Mouse (Mus musculus) kidney, adult 18-20 months (tissue): ENCODE measurements around the gene Angptl7.

Experiments used
- DNase-seq: peaks from one replicate; pipeline ENCODE4 v3.0.0; 2021

Gene Angptl7

DNA sequence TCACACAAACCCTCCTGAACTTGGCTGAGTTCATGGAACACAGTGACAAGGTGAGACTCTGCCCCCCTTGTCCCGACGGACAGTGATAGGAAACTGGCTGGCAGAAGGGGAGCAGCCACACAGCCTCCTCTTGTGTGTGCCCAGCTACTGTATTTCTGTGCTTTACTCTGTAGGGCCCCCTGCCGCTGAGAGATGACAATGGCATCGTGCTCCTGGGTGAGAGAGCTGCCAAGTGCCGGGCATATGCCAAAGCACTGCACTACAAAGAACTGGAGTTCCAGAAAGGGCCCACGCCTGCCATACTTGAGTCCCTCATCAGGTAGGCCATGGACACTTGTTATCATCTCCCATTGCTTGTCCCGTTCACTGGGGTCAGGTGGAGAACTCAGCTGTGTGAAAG, 8.8 kb downstream of the Angptl7 start:
- DNase-seq = no peak

GRCm38 (mm10) chr4:148490502-148490901, 9.8 kb downstream of the Angptl7 start:
- DNase-seq = peak; percentile 58

DNA sequence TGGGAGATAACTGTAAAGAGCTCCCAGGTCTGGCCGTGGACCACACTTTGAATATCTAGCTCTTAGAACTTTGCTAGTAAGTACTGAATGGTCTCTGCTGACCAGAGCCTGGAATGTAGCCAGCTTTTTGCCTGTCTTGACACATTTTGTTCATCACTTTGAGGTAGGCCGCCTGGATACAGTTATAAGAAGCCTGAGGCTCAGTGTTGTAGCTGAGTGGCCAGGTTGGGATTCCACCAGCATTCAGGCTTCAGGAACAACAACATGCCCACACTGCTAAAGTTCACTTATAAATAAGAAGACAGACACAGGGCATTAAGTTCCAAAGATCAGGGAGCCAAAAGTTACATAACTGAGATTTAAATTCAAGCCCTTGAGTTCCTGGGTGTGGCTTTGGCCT, 12.4 kb downstream of the Angptl7 start:
- DNase-seq = peak; percentile 60

DNA sequence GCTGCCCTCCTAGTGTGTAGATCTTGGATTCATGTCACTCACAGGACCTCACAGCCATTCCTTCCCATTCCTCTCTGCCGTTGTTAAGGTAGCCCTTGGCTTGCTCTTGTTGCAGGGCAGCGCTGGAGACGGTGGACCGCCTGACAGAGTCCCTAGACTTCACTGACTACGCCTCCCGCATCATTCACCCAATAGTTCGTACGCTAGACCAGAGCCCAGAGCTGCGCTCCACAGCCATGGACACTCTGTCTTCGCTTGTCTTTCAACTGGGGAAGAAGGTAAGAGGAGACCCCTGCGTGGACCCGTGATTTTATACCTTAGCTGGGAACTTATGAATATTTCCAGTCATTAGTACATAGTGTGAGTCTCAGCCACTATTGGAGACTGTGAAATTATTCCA, 15.7 kb downstream of the Angptl7 start:
- no peak for DNase-seq

DNA sequence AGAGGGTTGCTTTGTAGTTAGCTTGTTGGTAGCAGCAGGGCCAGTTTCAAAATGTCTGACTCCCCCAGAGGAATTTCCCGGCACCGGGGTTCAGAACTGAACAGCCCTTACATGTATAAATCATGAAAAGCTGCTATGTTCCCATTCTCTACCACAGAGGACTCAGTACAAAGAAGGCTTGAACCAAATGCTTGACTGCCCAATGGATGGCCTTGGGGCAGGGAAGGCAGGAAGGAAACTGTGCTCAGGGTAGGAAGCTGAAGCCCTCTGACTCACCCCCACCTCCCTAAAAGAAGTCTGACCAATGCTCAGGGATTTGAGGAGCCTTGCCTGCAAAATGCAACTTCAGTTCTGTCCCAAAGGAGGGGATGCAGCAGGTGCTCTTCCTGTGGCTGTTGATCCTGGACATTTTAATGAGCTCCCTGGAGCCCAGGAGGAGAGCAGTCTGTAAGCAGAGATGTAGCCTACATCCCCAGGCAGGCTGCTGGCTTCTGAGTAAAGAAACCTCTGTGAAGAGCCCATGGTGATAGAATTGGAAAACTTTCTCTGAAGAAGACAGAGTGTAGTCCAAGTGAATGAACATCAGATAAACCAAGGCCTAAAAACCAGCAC, 18.6 kb downstream of the Angptl7 start:
- no peak for DNase-seq

DNA sequence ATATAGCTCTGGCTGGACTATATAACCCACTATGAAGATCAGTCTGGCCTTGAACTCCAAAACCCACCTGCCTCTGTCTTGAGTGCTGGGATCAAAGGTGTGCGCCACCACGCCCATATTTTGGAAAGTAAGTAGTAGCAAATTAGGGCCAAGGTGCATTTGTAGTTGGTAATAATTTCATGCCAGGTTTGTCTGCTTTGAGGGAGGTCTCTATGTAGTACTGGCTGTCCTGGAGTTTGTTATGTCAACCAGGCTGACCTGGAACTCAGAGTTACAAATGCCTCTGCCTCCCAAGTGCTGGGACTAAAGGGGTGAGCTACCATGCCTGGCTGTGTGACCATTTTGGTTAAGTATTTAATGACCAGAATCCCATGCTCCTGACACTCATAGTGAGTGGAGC, 20.0 kb downstream of the Angptl7 start:
- DNase-seq = no peak

DNA sequence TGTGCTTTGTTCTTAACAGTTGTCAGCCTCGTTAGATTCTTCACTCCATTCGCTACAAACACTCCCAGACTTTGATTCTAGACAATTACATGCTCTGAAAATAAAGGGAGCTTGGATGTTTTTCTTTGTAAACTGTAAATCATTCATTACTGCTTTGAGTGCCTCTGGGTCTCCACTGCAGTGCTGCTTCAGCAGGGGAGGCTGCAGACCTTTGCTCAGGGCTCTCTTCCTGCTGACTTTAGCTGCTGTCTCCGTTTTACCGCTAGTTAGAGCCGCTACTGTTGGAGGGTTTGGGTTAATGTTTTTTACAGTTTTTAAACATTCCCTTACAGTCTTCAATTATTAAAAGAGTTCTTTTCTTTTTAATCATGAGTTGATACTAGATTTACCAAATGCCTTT, 26.8 kb downstream of the Angptl7 start:
- DNase-seq = no peak

DNA sequence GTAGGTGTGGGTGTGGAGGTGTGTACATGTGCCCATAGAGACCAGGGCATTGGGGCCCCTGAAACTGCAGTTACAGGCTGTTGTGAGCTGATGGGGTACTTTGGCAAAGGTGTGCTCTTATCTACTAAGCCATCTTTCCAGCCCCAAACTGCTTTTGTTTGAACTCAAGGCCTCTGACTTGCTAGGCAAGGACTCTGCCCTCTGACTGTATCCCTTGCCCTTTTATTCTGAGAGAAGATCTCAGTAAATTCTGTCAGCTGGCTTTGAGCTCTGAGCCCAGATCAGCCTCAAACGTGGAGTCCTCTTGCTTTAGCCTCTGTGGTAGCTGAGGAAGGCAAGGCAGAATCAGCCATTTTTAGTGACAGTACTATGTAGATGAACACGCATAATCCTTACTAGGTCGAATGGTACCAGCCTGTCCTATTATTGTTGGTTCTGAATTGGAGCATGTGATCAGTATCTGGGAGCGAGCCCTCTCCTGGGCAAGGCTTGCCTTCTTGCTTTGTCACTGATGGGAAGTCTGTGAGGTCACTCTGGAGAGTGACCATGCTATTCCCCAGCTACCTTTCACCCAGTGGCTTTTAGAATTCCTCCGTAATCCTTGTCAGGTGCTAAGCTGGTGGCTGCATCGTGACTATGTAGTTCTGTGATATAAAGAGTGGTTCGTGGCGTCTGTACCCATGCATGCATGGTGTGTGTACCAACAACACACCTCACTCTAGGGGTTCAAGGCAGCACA, 27.7 kb downstream of the Angptl7 start:
- no peak for DNase-seq

DNA sequence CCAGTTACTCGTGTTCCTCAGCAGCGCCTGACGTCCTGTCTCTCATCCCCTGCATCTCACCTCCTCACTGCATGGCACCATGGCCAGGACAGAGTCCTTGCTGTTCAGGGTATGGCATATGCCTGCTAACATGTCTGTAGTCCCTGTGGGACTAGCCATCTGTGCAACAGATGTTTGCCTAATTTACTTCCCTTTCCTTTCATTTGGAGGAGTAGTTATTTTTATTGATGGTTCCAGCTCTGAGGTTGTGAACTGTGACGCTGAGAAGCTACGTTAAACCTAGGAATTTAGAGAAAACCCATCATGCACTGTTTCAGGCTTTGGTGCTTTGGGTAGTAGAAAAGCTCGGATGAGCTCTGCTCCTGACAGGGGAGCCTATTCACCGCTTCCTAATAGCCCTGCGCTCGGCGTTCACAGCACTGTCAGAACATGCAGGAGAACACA, 28.9 kb downstream of the Angptl7 start:
- DNase-seq = no peak

DNA sequence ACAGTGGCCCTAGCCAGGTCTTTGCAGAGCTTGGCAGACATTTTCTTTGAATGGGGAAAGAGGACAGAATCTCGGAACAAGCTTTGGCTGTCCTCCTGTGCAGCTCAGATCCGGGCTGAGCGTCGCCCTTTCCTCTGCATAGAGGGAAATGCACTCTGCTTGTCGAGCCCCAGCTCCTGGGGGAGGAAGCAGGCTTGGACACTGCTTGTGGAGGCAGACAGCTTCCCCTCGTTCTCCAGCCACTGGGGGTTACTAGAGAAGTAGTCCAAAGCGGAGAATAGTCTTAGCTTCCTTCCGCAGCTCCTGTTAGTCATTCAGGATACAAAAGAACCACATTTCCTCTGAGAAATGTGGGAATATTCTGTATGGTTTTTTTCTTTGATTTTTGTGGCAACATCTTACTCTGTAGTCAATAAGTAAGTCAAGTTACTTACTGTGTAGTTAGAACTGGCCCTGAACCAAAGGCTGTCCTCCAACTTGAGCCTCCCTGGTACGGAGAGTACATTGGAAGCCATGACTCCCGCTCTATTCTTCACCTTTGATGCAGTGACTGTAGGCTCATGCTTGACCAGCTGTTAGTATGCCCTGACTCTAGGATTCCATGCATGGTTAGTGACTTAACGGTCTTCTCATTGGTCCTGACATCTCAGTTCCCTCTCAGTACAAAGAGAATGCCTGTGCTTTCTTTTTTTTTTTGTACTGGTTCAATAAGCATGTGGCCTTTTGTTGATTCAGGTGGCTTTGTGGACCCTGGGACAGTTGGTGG, 30.6 kb downstream of the Angptl7 start:
- no peak for DNase-seq

DNA sequence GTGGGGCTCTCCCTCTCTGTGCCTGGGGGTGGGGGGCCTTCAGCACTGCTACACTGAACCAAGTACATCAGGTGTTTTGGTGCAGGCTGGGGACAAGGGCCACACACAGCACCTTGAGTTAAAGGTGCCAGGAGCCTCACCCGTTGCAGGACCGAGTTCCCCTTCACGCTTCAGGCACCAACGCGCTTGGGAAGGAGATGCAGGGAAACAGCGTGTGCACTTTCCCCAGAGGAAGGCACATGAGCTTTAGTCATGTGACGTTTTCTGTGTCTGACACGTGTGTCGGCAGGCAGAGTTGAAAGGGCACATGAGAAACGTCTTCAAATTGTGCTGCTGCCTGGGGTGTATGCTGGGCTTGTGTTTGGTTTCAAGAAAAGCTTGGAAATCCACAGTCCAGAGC, 31.9 kb downstream of the Angptl7 start:
- no peak for DNase-seq

- DNase-seq = no peak
Measured at GRCm38 (mm10) chr4:148466511-148467079, 33.7 kb downstream of the Angptl7 start.

DNA sequence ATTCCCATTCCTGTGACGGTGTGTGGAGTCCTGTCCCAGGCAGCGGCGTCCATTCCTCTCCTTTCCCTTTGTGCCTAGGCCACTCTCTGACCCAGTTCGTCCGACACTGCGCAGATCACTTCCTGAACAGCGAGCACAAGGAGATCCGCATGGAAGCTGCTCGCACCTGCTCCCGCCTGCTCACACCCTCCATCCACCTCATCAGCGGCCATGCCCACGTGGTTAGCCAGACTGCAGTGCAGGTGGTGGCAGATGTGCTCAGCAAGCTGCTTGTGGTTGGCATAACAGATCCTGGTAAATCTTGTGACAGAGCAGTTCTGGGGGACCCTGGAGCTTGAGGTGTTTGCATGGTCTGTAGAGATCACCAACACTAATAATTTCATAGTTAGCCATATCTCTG, 35.4 kb downstream of the Angptl7 start:
- DNase-seq = no peak

DNA sequence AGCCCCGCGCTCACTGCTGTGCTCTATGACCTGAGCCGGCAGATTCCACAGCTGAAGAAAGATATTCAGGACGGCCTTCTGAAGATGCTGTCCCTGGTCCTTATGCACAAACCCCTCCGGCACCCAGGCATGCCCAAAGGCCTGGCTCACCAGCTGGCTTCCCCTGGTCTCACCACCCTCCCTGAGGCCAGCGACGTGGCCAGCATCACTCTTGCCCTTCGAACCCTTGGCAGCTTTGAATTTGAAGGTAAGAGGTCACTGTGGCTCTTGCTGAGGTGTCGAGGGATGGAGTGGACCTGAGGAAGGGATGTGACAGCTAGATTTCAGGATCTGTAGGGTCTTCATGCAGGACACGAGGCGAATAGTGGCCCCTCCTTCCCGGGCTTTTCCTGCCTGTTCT, 36.0 kb downstream of the Angptl7 start:
- no peak for DNase-seq

DNA sequence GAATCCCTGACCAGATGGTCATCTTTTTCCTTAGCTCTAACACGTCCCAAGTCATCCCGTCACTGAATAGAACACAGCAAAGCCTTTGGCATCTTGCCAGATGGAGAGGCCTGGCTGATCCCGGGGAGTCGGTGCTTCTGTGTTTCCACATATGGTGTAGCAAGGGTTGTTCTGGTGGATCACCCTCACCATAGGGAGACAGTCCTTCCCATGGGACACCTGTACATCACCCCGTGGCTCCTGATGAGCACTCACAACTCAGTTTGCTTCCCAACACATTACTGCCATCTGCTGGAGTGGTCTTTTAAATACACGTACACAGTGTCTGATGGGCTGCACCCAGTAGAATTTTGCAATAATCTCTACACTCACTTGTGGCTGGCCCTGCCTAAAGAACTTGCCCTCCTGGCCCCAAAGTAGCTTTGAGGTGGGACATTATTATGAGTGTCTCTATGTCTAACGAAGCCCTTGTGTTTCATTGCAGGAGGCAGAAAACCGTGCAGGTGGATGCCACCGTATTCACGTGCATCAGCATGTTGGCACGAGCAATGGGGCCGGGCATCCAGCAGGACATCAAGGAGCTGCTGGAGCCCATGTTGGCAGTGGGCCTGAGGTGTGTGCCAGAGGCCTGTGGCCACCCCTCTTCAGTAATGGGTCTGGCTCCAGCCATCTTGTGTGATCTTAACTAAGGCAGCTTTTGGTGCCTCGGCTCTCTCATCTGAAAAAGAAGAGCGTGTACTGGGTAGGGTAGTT, 36.9 kb downstream of the Angptl7 start:
- peak; percentile 63 for DNase-seq

DNA sequence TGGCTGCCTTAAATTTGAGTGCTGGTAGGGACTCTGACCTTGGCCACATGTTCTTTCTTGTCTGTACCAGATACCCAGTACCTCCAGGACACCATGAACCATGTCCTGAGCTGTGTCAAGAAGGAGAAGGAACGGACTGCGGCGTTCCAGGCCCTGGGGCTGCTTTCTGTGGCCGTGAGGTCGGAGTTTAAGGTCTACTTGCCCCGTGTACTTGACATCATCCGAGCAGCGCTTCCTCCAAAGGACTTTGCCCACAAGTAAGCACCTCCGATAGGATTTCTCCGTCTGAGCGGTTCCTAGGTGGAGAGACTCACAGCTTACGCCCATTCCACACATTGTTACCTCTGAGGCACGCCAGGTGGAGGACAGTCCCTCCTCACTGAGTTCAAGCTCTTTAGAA, 37.5 kb downstream of the Angptl7 start:
- peak; percentile 71 for DNase-seq

DNA sequence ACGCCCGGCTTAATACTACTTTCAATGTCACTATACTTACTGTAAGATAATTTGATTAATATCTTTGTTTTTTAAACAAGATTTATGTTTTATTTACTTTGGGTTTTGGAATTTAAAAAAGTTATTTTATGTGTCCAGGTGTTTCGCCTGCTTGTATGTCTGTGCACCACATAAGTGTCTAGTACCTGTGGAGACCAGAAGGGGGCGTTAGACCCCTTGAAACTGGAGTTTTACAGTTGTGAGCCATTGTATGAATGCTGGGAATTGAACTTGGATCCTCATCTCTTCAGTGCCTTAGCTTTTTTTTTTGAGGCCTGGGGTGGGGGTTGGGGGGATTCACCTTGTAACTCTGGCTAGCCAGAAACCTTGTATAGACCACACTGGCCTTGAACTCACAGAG, 38.5 kb downstream of the Angptl7 start:
- no peak for DNase-seq

GRCm38 (mm10) chr4:148460656-148461284, 39.5 kb downstream of the Angptl7 start:
- no peak for DNase-seq

GRCm38 (mm10) chr4:148455477-148456025, 44.7 kb downstream of the Angptl7 start:
- DNase-seq = no peak

DNA sequence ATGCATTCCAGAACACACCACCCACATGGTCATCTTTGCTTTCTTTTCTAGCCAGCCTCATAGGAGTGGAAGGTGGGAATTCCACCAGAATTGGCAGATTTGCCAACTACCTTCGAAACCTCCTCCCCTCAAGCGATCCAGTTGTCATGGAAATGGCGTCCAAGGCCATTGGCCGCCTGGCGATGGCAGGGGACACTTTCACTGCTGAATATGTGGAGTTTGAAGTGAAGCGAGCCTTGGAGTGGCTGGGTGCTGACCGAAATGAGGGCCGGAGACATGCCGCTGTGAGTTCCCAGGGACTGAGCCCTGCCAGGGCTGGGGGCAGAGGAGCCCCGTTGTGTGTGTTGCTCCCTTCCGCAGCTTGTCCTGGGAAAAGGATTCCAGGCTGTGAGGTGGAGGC, 46.6 kb downstream of the Angptl7 start:
- DNase-seq = no peak

- no peak for DNase-seq
Measured at GRCm38 (mm10) chr4:148448853-148449245, 51.4 kb downstream of the Angptl7 start.
